Mouse (Mus musculus) embryonic fibroblast, embryonic 13.5 days (primary cell): ENCODE results near the gene Asb2. TPM values are rescaled to one million over a fixed set of nuclear protein-coding genes. Genes with fewer than 3 reads are reported as not detected.

Experiments used
- H3K27ac ChIP-seq: 2 replicates; pipeline ENCODE4 v1.5.1; 2012; ENCODE audit warnings: low read length, control low read depth, inconsistent platforms; ENCODE audit not compliant: insufficient read depth
- H3K4me1 ChIP-seq: 2 replicates; pipeline ENCODE4 v1.6.1; 2011; ENCODE audit warnings: low read length; ENCODE audit not compliant: control insufficient read depth, insufficient read depth
- H3K4me3 ChIP-seq: 2 replicates; pipeline ENCODE4 v1.5.1; 2011; ENCODE audit warnings: mild to moderate bottlenecking, control low read depth, low read length; ENCODE audit not compliant: insufficient read depth
- CTCF ChIP-seq: IDR thresholded peaks from 2 replicates; pipeline ENCODE4 v1.5.1; 2011; ENCODE audit warnings: mild to moderate bottlenecking, control low read depth, low read length, moderate library complexity, borderline replicate concordance; ENCODE audit not compliant: insufficient read depth
- POLR2A ChIP-seq: IDR thresholded peaks from 2 replicates; pipeline ENCODE4 v1.6.1; 2011; ENCODE audit warnings: low read depth, mild to moderate bottlenecking, control low read depth, low read length, moderate library complexity
- polyA plus RNA-seq: library from polyadenylated mRNA; stranded (reverse); fragments of >200 nt; gene quantifications from 2 replicates; pipeline ENCODE4 v1.2.4, GENCODE M21; 2011; ENCODE audit warnings: low read depth; ENCODE audit not compliant: missing spikeins, insufficient read length

Gene Asb2
- polyA plus RNA-seq, 1 experiment, result not detected

DNA sequence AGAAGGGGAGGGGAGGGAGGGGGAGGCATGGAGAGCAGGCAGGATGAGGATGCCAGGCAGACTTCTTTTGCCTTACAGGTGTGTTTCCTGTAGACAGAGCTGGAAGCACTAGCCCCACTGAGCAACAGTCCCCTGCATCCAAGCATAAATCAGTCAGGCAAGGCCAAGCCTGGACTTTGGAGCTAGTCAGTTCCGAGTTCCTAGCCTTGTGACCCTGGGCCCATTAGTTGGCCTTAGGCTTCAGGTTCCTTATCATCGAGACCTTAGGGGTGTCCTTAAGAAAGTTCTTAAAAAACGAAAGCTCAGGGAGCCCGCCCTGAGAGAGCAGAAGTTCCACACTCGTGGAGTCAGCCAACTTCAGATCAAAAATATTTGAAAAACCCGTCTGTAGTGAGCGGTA, 10.9 kb downstream of the Asb2 start:
- Histone ChIP-seq H3K4me3 (no peak overlapping the region), H3K4me1 (no peaks in the 10 kb centered on the region), H3K27ac (no peak overlapping the region)
- TF ChIP-seq POLR2A (no peak), CTCF (no peak)

DNA sequence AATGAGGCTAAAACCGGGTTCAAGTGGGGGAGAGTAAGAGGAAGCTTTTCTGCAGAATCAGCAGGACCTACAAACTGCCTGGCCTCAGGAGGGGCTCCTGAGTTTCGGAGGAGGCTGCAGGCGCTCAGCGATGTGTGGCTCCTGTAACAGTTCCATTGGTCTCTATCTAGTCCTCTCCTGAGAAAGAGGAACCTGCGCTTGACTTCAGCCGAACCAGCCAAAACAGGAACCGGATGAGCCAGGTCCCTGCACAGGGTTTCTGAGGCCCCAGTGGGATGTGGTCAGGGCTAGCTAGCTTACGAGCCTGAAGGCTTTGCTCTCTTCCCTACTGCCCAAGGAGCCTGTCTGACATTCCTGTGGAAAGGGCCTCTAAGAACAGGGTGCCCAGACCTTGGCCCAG, 12.3 kb downstream of the Asb2 start:
- H3K27ac ChIP-seq, result no peak overlapping the region
- H3K4me1 ChIP-seq, result no peaks in the 10 kb centered on the region
- H3K4me3 ChIP-seq, result no peak overlapping the region
- TF ChIP-seq POLR2A, result no peak
- no peak for TF ChIP-seq CTCF

DNA sequence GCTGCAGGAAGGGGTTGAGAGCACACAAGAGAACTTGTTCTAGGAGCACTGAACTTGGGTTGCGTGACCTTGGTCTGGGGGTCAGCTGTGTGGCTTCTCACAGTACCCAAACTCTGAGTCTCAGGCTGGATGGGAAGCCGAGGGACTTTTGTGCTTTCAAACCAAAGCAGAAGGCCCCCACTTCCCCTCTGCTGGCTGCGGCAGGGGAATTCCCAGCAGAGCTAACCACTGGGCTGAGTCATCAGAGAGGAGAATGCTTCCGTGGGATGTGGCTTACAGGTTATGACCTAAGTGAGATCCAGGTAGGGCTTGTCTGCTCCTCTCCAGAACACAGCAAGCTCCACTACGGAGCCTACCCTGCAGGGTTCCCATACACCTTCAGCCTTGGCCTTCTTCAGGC, 14.6 kb downstream of the Asb2 start:
- Histone ChIP-seq H3K27ac (no peak overlapping the region), H3K4me3 (no peak overlapping the region), H3K4me1 (no peaks in the 10 kb centered on the region)
- no peak for TF ChIP-seq CTCF
- TF ChIP-seq POLR2A, result no peak

DNA sequence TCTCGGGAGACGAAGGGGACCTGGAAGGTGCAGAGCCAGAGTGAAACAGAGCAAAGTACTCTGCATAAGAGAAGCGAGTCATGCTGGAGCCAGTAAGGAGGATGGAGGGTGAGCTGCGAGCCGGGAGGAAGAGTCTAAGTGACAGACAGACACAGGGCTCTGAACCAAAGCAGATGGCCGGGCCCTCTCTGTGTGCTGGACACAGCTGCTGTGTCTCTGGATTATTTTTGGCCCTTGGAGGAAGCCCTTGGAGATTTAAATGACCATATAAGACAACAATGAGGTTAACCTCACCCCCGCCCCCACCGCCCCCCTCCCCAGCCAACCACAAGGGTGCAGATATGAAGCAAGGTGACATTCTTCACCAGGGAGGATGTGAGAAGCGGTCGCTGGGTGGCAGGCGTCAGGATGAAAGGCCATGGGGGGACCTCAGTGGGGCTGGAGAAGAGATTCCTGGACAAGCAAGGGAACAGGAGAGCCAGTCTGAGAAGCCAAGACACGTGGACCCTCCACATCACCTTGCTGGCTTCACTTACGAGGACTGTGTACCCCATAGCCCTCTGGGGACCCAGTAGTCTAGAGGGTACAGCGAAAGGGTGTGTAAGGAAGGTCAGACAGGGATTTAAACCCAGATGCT, 17.5 kb downstream of the Asb2 start:
- TF ChIP-seq CTCF (no peak), POLR2A (no peak)
- no peaks in the 10 kb centered on the region for H3K4me1 ChIP-seq
- no peak overlapping the region for H3K27ac ChIP-seq
- H3K4me3 ChIP-seq, result no peak overlapping the region

GRCm38 (mm10) chr12:103336766-103337165, 19.0 kb downstream of the Asb2 start:
- Histone ChIP-seq H3K27ac (no peak overlapping the region), H3K4me3 (no peak overlapping the region), H3K4me1 (no peaks in the 10 kb centered on the region)
- TF ChIP-seq POLR2A (no peak), CTCF (no peak)

DNA sequence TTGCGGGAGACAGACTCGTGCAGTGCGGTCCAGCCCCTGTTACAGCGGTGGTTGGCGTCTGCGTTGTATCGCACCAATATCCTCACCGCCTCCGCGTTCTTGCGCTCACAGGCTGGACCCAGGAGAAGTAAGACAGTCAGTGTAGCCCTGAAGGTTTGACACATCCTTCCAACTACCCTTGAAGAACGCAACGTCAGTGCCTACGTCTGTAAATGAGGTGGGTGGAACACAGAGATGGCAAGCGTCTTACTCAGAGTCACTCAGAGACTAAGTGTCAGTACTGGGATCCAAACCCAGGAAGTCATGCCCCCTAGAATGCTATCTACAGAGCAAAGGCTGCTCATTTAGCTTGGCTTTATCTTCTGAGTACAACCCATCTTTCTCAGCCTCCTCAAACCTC, 22.4 kb downstream of the Asb2 start:
- no peak overlapping the region for H3K4me3 ChIP-seq
- no peaks in the 10 kb centered on the region for H3K4me1 ChIP-seq
- no peak for TF ChIP-seq CTCF
- TF ChIP-seq POLR2A, result no peak
- H3K27ac ChIP-seq, result no peak overlapping the region

GRCm38 (mm10) chr12:103332879-103333278, 22.9 kb downstream of the Asb2 start:
- TF ChIP-seq POLR2A (no peak), CTCF (no peak)
- H3K4me3 ChIP-seq, result no peak overlapping the region
- H3K27ac ChIP-seq, result no peak overlapping the region
- H3K4me1 ChIP-seq, result no peaks in the 10 kb centered on the region

- no peak overlapping the region for H3K4me3 ChIP-seq
Measured at GRCm38 (mm10) chr12:103331491-103331890, 24.3 kb downstream of the Asb2 start.

DNA sequence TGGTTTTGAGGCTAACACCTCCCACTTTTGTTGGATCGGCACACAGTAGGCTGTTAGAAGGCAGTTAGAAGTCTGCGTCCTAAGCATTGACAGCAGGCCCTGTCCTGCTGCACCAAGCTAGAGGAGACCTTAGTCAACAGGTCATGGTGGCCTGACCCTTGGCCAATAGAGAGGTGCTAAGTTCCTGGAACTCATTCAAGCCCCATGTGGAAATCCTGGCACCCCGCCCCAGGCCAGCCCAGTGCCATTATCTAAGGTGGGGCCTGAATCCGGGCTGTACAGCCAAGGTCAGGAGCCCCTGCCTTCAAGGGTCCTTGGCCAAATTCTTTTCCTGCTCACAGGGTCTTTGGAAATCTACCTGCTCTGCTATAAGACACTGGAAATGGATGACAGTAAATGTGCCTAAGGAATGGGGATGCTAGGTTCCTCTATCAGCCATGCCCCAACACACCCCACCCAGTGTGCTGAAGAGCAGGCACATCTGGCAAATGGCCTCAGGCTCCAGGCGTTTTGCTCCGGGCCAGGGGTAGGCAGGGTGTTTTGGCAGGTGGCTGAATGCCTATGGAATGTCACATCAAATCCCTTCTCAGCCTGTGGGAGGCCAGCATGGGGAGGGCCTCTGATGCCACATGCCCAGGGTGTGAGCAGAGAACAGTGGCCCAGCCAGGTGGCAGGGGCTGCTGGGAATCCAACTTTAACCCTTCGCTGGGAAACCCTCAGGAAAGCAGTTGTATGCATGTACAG, 27.2 kb downstream of the Asb2 start:
- Histone ChIP-seq H3K27ac (no peak overlapping the region), H3K4me1 (no peaks in the 10 kb centered on the region), H3K4me3 (no peak overlapping the region)
- no peak for TF ChIP-seq CTCF
- TF ChIP-seq POLR2A, result no peak

More at GRCm38 (mm10) chr12:103331491-103331890, 24.3 kb downstream of the Asb2 start:
- H3K4me1 ChIP-seq, result no peaks in the 10 kb centered on the region
- TF ChIP-seq CTCF, result no peak
- TF ChIP-seq POLR2A, result no peak
- no peak overlapping the region for H3K27ac ChIP-seq

- no peak overlapping the region for H3K27ac ChIP-seq
- TF ChIP-seq POLR2A, result no peak
- no peak for TF ChIP-seq CTCF
- H3K4me1 ChIP-seq, result no peaks in the 10 kb centered on the region
- H3K4me3 ChIP-seq, result no peak overlapping the region
Measured at GRCm38 (mm10) chr12:103327107-103327506, 28.7 kb downstream of the Asb2 start.
